Mouse (Mus musculus) brain, embryonic 14.5 days (tissue): Measurements from ENCODE around the gene Ndufs3.

Experiments used
- CTCF ChIP-seq: fragments of 200-500 bp; IDR thresholded peaks from 2 replicates; pipeline ENCODE4 v1.5.1; 2012; ENCODE audit warnings: inconsistent platforms, mild to moderate bottlenecking, moderate library complexity, borderline replicate concordance; ENCODE audit not compliant: insufficient read depth, insufficient read length; ENCODE audit errors: extremely low read depth
- POLR2A ChIP-seq: fragments of 200-500 bp; IDR thresholded peaks from 2 replicates; pipeline ENCODE4 v1.6.1; 2012; ENCODE audit warnings: mild to moderate bottlenecking, inconsistent platforms, borderline replicate concordance; ENCODE audit not compliant: poor library complexity, insufficient read depth, insufficient read length, severe bottlenecking; ENCODE audit errors: extremely low read depth

GRCm38 (mm10) chr2:90950582-90951194 is 46.1 kb upstream of the Ndufs3 start:
- TF ChIP-seq POLR2A (no peak), CTCF (no peak)
